Mouse (Mus musculus): ENCODE results near the gene Aes.

The Aes gene

GRCm38 (mm10) chr10:81597137-81597950 lies 38.1 kb downstream of the Aes start:
- peak; percentile 64 for DNase-seq (ENCODE audit: low spot score)

DNA sequence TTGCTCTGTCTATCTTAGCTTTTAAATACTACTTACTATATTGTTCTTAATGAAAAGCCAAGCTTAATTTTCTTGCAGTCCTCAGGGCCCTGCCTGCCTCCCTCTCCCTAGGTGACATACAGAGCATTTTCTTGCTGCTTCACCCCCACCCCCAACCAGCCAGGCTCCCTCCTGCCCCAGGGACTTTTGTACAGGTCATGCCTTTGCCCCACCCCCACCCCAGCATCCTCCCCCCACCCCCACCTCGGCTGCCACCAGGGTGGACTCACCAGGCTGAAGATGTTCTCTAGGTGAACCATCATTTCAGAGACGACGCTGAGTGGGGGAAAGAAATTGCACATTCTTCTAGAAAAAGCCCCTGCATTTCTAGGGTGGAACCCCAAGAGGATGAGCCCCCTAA lies 39.1 kb downstream of the Aes start:
- no peak for DNase-seq (ENCODE audit: low spot score)

GRCm38 (mm10) chr10:81598871-81599270 lies 39.6 kb downstream of the Aes start:
- DNase-seq (ENCODE audit: low spot score), result no peak

DNA sequence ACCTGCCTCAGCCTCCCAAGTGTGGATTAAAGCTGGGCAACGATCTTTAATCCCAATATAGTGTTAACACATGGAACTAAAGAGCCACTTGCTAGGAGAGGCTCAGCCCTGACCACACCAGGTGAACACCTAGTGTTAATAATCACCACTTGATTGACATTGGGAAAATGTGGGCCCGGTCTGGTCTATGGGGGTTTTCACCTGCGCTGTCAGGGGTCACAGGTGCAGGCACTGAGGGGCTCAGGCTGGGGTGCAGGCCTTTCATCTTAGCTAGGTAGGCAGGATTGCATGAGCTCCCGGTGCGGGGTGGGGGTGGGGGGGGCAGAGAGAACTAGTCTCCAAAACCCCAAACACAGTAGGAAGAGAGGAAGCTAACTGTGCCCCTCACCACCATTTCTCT lies 40.3 kb downstream of the Aes start:
- DNase-seq (ENCODE audit: low spot score), result no peak

GRCm38 (mm10) chr10:81600096-81600495 lies 40.8 kb downstream of the Aes start:
- no peak for DNase-seq (ENCODE audit: low spot score)

DNA sequence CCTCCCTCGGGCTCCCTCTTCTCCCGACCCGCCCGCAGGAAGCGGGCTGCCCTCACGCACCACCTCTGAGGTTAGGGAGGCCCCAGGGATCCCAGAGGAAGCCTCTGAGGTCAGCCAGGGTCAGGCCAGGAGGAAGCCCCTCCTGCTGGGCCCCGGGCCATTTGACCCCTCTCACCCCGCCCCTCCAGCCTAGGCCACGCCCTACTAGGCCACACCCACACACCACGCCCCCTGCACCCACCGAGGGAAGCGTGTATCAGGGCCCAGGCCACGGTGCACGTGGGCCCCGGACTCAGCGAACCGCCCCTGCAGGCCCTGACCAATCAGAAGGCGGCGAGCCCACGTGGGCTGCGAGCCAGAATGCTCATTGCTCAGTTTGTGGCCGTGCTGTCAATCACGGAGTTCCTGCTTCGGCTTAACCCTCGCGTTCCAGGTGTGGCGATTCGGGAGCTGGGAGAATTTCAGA lies 41.5 kb downstream of the Aes start, which contains the start of gene Tle6:
Tle6 (minus strand) TSS at position 336 of the 466 bp plus-strand sequence.
- DNase-seq (ENCODE audit: low spot score), result peak; percentile 96

GRCm38 (mm10) chr10:81601396-81601905 lies 42.2 kb downstream of the Aes start:
- DNase-seq (ENCODE audit: low spot score), result no peak

- peak; percentile 50 for DNase-seq (ENCODE audit: low spot score)
Measured at GRCm38 (mm10) chr10:81602741-81603151, 43.5 kb downstream of the Aes start.

GRCm38 (mm10) chr10:81604019-81604967 lies 45.0 kb downstream of the Aes start:
- DNase-seq (ENCODE audit: low spot score), result no peak

- DNase-seq (ENCODE audit: low spot score), result peak; percentile 90
Measured at GRCm38 (mm10) chr10:81604968-81605665, 45.8 kb downstream of the Aes start.

DNA sequence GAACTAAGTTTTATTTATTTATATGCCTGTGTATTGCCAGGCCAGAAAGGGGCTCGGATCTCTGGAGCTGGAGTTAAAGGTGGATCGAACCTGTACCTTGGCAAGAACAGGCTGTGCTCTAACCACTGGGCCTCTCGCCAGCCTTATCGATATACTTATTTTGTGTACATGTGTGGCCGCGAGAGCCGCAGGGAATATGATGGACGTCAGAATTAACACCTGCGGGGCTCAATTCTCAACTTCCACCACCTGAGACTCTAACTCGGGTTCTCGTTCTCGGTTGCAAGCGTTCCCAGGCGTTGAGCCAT lies 46.3 kb downstream of the Aes start:
- no peak for DNase-seq (ENCODE audit: low spot score)

- DNase-seq (ENCODE audit: low spot score), result peak; percentile 98
Measured at GRCm38 (mm10) chr10:81605974-81606751, 46.9 kb downstream of the Aes start, which contains the start of gene BC025920. BC025920 (plus strand) TSS chr10:81606270.

GRCm38 (mm10) chr10:81608308-81608707 lies 49.0 kb downstream of the Aes start:
- DNase-seq (ENCODE audit: low spot score), result no peak

DNA sequence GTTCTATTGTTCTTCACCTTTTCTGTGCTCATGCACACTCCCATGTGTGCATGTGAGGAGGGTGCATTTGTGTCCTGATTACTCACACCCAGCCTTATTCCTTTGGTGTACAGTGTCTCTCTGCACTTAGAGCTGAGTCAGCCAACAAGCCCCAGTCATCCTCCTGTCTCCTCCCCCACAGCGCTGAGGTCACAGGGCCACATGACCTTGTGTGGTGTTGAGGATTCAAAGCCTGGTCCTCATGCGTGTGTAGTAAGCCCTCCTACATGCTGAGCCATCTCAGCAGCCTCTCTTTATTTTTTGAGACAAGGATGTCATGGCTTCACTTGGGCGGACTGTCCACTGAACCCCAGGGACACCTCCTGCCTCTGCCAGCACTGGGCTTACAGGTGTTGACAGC lies 53.5 kb downstream of the Aes start:
- DNase-seq (ENCODE audit: low spot score), result no peak

DNA sequence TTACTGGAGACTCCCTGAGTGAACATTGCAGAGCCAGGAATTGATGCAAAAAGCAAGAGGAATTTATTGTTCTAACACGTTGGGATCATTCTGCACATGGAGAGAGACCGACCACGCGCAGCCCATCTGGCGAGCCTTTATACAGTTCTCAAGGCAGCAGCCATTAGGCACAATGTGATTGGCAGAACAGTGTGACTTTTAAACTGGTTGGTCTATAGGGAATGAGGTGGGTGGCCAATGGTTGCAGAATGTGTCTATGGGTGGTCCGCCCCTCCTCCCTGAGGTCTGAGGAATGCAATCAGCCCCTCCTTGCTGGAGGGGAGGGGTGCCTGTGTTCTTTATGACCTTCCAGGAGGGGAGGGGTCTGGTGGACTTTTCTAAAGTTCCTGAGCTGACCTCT lies 56.2 kb downstream of the Aes start:
- no peak for DNase-seq (ENCODE audit: low spot score)
